Mouse (Mus musculus): ENCODE data around the gene Ube4b. TPM values are rescaled to one million over a fixed set of nuclear protein-coding genes. Genes with fewer than 3 reads are reported as not detected.

The Ube4b gene
- total and polyA plus RNA-seq, 3 experiments, result 70.9 to 105 (median 85.0) TPM

DNA sequence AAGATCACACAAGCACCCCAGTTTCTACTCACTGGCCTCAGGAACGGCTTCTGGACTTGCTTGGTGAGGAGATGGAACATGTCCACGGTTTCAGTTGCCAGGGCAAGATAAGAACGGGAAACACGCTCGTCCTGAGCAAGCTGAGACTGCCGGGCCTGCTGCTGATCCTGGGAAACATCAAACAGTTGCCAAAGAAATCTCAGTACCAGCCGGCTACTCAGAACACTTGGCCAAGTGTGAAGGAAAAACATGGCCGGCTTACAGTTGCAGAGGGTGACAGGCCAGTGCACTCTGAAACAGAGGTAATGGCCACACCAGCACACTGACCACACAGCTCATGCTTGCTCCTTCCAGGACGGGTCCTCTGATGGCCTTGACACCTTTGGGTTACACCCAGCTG lies 89.2 kb downstream of the Ube4b start:
- no peak for DNase-seq

DNA sequence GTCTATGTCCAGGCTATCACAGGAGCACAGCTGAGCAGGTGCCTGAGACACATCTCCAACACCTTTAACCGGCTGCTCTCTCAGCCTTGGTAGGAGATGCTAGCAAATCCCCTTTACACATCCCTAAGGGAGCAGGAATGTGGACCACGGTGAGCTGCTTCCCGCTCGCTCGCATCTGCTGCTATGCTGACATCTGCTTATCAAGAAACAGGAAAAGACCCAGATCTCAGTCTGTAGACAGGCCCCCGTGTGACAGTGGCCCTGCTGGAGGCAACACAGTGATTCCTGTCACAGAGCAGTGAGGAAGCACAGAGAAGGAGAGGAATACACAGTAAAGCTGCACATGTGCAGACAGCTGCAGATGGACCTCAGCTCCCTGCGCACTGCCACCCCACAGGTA lies 90.2 kb downstream of the Ube4b start:
- no peak for DNase-seq

DNA sequence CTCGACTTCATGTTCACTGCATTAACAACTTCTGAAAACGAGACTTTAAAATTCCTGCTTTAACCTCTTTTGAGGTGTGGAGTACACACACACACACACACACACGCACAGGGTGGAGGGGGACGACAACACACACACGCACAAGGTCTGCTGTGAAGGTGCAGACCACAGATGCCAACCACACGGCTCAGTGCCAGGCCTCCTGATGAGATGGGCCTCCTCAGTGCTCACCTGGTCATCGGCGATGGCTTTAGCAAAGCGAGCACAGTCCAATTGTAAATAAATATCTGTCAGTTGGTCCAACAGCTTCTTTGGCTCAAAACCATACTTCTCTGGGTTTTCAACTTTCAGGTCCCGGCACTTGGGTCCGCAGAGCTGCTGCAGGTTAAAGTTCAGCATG lies 91.7 kb downstream of the Ube4b start:
- DNase-seq, result no peak

DNA sequence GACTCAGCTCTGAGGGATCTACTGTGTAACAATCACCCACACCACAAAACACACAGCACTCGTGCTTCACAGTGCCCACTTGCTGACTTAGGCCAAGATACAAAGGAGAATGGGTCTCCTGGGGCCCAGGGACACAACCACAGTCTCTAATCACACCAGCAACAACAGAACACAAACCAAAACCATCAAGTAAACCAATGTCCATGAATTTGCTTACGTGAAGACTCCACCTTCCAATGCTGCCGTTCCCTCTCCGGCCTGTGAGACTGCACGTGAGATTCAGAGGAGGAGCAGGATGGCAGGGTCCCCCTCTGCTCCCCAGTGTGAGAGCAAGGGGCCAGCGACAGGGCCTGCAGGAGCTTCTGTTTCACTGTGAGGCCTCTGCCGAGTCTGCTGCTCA lies 93.8 kb downstream of the Ube4b start:
- DNase-seq, result no peak

DNA sequence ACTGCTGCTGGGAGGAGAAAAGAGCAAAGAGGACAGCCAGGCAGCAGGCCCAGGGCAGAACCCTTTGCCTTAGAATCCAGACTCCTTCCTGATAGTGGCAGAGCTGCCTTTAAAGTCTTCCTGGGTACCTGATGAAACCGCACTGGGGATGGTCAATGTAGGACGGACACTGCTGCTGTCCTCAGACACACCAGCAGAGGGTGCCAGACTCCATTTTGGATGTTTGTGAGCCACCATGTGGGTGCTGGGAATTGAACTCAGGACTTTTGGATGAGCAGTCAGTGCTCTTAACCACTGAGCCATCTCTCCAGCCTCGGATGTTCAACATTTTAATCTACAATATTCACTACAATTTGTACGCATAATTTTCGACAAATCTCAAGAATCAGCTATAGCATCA lies 96.1 kb downstream of the Ube4b start:
- no peak for DNase-seq

DNA sequence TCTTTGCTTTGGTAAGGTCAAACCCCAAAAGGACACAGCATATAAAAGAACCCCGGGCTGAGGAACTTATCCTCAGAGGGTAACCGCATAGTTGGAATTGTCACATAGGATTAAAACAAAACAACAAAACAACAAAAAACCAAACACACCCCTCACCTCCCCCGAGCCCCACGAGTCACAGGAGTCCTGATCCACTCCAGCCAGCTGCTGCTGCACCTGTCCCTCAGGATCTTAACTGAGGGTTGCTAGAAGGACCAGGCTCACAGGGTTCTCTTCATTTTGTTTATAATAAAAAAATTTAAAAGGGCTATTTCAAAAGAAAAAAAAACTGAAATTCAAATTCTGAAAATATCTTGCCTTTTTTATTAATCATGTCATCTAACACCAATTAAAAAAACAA lies 97.8 kb downstream of the Ube4b start:
- DNase-seq, result no peak

DNA sequence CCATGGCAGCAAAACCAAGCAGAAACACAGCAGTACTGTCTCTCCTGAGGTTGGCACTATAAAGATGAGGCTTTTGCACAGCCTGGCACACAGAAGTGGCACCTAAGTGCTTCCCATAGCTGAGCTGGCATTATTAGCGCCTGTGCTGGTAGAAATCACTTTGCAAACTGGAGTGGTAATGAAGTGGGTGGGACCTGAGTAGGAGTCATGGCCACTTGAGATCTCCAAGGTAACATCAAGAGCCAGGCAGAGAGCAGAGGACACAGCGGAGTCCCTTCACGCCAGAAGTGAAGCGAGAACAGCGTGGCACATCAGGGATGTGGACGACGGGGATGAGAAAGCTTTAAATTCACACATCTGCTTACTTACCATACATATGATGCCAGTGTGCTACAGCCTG lies 99.3 kb downstream of the Ube4b start:
- no peak for DNase-seq

DNA sequence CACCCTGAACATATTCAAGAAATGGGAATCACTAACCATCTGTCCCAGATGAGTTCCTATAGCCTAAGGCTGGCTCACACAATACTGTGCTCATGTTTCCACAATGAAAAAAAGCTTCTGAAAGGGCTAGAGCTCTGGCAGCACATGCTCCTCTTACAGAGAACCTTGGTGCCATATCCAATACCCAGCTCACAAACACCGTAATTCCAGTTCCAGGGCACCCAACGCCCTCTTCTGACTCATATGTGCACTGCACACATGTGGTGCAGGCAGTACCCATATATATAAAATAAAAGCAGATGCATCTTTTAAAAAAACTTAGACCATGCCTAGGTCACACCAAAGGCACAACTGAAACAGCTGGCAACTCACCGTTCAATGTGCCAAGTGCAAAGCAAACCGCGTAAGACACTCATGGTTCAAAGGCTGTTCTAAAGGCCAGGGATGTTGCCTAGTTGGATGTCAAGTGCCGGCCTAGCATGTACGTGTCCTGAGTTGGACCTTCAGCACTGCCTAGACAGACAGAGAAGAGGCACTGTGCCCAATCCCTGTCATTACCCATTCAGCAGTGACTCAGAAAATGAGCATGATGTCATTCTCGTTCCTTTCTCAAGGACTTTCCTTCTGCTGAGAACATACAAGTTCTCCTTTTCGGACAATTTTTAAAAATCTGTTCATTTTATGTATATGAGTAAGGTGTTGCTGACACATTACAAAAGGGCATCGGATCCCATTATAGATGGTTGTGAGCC lies 101.0 kb downstream of the Ube4b start:
- peak; percentile 88 for DNase-seq

DNA sequence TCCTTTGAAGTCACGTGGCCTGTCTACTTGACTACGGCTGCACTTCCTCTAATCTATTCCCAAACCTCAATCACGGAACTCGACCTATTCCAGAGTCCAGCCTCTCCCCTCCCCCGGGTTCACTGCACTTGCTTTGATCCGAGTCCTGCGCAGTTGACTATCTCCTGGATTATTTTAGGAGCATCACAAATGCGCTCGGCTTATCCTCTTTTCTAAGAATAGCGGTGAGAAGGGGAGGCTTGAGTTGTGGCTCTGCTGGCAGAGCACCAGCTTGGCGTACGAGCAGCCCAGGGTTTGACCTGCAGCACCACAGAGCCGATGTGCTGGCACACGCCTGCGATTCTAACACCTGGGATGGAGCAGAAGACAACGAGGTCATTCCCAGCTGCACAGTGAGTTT lies 102.8 kb downstream of the Ube4b start:
- DNase-seq, result no peak

DNA sequence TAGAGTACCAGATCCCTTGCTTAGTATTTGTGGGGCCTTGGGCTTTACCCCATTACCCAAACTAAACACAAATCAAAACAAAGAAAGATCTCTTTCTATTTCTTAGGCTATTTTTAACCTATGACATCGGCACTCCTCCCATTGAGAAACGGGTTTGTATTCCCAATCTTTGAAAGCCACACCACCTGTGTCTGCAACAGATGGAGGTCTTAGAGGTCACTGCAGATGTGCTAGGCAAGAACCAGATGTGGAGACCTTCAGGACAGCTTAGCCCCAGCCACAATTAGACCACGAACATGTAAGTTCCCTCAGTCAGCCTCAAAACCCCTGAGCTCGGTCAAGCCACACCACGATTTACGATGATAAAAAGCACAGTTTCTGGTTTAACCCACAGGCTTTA lies 103.8 kb downstream of the Ube4b start:
- DNase-seq, result no peak

DNA sequence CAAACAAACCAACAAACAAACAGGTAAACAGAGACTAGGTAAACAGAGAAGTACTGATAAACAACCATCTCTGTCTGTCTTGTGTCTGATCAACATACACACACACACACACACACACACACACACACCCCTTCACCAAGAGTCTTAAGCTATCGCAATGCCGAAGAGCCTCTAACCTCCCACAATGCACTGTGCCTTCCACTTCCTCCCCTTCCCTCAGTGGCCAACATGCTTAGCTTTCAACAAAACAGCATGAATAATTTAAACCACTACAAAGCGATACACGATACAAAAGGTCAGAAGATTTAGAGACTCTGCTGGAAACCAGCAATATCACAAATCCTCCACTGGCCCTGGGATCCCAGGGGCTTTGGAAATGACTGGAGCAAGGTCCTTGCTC lies 104.3 kb downstream of the Ube4b start:
- no peak for DNase-seq

DNA sequence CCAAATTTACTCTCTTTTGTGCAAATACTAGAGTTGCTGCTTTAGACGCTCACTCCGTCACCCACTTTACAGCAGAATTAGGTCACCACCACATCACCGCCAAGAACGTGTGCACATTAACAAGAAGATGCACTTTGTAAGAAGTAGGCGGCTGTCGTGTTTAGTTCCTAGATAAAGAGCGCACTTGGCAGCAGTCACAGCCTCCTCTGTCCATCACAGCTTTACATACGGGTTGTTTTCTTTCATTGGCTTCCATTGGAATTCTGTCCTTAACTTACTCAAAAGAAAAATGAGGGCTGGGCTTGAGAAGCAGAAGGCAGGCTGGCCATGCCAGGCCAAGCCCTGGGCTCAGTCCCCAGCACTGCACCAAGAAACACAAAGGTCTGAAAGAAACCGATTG lies 107.5 kb downstream of the Ube4b start:
- DNase-seq, result no peak

DNA sequence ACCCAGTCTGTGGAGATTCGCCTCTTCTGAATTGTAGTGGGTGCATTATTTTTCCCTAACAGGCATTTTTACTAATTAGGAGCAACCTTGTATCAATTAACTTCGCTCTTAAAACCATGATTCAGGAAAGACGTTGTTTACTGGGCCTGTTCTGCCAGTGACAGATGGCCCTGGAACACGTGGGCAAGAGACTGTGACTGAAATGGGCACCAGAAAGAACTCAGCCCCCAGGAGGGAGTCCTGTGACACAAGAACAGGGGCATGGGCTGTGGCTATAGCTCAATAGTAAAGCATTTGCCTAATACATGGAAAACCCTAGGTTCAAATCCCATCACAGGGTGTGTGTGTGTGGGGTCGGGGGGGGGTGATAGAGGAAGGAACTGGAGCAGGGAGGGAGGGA lies 109.2 kb downstream of the Ube4b start:
- no peak for DNase-seq

DNA sequence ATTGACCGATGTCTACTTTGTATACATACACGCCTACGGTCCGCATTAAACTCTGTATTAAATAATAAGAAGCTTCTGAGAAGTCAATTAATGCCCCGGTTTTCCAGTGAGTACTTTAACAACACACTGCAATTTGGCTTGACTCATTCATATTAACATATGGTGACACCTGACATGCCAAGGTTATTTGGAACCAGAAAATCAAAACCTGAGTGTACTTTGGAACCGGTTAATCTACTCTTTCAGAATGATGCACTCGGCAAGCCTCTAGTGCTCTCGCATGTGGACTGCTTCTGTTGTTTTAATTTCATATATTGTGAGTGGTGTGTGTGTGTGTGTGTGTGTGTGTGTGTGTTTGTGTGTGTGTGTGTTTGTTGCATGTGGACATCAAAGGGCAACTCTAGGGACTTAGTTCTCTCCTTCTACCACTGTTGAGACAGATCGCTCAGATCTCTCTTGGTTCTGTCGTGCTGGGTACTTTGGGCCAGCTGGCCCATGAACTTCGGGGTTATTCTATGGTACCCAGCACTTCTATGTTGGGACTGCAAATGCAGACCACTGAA lies 112.2 kb downstream of the Ube4b start:
- no peak for DNase-seq

DNA sequence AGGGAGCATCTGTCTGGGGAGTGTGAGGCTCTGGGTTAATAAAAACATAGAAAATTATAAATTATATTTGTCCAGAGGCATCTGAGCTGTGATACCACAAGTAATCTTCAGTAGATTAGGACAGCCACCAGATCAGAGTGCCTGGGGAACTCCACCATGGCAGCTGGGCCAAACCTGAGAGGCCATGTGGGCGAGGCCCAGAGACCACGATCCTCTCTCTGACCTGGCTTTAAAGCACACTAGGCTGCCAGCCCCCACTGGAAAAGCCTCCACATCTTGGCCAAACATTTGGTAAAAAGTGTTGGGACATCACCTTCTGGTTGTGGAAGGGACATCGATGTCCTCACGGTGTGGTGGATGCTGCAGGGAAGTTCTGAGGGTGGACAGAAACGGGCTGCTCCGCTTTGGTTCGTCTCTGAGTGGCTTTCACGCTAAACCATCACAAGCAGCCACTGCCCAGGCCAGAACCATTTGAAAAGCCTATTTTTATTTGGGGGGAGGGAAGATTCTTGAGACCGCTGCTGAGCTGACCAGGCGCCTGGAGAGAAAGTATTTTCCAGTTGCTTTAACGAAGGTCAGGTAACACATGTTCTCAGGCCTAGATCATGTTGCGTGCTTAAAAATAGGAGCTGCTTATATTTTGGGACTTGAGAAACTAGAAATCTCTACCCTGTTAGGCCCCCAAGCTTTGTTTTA lies 112.8 kb downstream of the Ube4b start:
- no peak for DNase-seq

DNA sequence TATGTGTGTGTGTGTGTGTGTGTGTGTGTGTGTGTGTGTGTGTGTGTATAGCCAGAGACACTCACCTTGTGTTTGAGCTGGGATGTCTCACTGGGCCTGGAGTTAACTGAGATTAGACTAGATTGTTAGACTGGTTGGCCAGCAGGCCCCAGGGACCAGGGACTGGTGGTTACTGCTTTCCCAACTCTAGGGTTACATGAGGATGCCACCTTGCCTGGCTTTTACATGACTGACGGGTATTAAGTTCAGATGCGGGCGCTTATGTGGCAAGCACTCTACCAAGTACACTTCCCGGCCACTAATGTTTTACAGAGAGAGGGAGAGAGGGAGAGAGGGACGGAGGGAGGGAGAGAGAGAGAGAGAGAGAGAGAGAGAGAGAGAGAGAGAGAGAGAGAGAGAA lies 114.6 kb downstream of the Ube4b start:
- no peak for DNase-seq

DNA sequence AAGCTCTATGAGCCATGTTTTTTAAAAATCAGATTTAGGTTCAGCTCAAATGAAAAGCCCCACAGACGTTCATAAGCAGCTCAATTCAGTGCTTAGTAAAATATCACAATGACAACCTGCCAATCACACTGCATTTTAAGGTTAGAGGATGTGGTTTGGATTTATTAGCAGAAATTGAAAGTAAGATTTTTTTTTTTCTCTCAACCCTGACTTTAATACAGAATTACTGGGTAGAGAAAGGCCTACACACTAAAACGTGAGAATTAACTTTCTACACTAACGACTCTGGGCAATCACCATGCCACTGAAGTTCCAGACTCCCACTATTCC lies 118.1 kb downstream of the Ube4b start:
- no peak for DNase-seq

DNA sequence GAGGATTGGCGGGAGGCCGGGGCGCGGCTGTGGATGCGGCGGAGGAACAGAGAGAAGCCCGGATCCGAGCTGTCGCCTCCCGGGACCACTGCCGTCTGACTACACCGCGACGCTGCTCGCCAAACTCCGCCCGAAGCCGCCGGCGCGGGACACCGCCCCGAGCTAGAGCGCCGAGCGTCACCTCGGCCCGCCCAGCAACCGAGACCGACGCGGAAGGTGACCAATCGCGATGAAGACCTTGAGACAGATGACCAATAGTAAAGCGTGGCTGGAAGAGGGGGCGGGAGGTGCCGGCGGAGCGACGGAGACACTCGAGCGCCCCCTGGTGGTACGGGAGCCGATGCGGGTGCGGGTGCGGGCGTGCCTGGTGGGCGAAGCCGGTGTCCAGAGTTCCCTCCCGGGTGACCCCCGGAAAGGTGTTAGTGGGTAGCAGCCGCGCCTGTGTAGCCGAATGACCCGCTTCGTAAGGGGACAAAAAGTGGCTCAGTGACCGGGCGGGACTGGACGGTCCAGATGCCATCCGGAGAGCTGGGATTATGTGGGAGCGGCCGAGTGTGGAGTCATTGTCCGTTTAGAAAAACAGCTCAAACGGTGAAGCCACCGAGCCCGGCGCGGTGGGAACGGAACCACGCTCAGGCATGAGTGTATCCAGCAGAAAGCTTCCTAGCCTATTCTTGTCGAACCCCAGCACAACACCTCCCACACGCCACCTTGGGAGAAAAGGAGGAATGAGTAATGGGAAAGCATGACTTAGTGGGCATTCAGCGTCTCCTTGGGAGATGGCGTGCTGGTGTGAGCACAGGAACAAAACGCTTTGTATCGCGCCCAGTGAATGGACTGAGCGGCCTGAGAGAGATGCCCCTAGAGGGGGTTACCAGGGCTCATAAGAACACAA lies 118.7 kb downstream of the Ube4b start, which contains the start of gene Kif1b:
Kif1b (minus strand) TSS at position 98 of the 895 bp plus-strand sequence.
- peak; percentile 99 for DNase-seq

DNA sequence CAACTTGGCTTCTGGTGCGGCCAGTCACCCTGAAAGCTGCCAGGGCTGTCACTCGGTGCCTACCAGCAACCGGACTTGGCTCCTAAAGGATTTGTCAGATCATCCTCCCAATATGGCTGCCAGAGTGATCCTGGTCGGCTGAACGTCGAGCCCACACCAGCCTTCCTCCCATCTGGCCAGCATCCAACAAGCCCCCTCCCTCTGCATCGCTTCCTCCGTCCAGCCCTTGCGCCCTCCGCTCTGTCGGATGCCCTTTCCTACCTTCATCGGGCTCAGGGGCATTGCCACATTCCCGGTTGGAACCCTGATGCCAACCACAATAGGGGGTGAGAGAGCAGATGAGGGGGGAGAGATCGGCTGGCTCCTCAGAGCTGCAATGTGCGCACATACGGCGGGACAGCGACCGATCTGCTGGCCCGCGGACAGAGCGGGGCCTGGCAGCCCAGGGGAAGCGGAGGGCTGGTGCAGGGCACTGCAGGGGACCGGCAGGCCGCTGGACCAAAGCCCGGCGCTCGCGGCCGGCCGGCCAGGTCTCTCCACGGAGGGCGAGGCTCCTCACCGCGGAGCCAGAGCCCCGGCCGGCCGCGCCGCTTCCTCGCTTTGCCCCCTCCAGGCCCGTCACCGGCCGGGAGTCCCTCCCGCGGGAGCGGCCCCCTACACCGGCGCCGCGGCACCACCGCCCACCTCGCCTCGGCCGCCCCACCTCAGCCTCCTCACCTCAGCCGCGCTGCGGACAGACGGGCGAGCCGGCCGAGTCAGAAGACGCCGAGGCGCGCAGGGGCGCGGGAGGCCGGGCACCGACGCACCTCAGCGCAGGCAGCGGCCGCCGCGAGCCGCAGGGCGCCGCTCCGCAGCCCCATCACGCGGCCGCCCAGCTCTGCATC lies 119.6 kb downstream of the Ube4b start:
- DNase-seq, result peak; percentile 95

DNA sequence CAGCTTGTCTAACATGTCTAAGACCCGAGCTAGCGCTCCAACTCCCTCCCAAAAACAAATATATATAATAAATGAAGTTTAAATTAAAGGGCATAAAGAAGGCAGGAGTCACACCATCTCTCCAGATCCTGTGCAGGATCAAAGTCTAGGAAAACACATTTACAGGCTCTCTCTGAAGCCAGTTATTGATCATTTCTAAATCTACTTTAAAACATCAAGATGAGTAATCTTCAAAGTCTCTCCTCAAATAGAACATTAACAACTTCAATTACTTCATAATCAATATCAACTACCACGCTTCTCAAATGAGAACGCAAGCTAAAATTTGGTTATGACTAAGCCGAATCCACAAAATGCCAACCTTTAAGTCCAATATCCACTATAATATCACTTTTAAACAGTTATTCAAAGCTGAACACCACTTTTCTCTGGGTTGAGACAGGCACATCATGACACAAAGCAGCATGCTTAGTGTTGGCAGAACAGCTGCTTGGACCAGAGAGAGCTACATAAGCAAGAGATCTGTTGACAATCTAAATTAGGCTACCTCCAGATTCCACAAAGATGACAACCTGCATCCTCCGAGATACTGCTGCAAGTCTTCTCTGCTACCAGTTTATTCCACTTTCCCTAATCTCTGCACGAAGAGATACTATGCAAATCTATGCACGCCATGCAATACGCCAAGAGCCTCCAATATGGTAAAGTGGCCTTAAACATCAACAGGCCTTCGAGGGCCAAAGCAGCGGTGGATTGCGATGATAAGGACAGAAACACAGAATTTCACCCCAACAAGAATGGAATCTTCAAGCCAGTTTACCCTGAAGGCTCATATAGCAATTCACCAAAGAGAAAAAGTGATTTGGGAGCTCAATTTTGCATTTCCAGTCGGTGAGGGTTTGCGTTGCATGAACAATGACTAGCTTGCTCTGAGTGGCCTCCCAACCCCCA lies 120.5 kb downstream of the Ube4b start:
- no peak for DNase-seq
